Mouse (Mus musculus) erythroblast, embryonic 14.5 days (primary cell): ENCODE results near the gene Sowaha. TPM values are rescaled to one million over a fixed set of nuclear protein-coding genes. Genes with fewer than 3 reads are reported as not detected.
A peak's percentile ranks its signal among the peaks of the same experiment; 100 is the strongest.

Source experiments
- H3K27me3 ChIP-seq: 2 replicates; pipeline ENCODE4 v1.6.1; 2012; ENCODE audit warnings: inconsistent platforms; ENCODE audit not compliant: control insufficient read depth
- H3K36me3 ChIP-seq: 2 replicates; pipeline ENCODE4 v1.6.1; 2012; ENCODE audit warnings: mild to moderate bottlenecking, inconsistent platforms; ENCODE audit not compliant: control insufficient read depth
- H3K4me1 ChIP-seq: 2 replicates; pipeline ENCODE4 v1.6.1; 2012; ENCODE audit warnings: inconsistent platforms; ENCODE audit not compliant: control insufficient read depth
- H3K4me3 ChIP-seq: replicated peaks from 2 replicates; pipeline ENCODE3; 2012; ENCODE audit warnings: moderate library complexity, mild to moderate bottlenecking, inconsistent platforms
- H3K9me3 ChIP-seq: 2 replicates; pipeline ENCODE4 v1.6.1; 2012; ENCODE audit warnings: low read length, inconsistent platforms, mixed read lengths; ENCODE audit not compliant: control insufficient read depth
- GATA1 ChIP-seq: IDR thresholded peaks from 2 replicates; pipeline ENCODE4 v1.6.1; 2012; ENCODE audit warnings: low read length, inconsistent platforms, mixed read lengths
- TAL1 ChIP-seq: IDR thresholded peaks from 3 replicates; pipeline ENCODE4 v1.6.1; 2012; ENCODE audit warnings: low read length, inconsistent platforms, mixed read lengths
- polyA plus RNA-seq: library from polyadenylated mRNA; stranded (reverse); fragments of >175 nt; gene quantifications from 2 replicates; pipeline ENCODE4 v1.2.3, GENCODE M21; 2012

Sowaha gene
- polyA plus RNA-seq, 1 experiment = 11.2 TPM

DNA sequence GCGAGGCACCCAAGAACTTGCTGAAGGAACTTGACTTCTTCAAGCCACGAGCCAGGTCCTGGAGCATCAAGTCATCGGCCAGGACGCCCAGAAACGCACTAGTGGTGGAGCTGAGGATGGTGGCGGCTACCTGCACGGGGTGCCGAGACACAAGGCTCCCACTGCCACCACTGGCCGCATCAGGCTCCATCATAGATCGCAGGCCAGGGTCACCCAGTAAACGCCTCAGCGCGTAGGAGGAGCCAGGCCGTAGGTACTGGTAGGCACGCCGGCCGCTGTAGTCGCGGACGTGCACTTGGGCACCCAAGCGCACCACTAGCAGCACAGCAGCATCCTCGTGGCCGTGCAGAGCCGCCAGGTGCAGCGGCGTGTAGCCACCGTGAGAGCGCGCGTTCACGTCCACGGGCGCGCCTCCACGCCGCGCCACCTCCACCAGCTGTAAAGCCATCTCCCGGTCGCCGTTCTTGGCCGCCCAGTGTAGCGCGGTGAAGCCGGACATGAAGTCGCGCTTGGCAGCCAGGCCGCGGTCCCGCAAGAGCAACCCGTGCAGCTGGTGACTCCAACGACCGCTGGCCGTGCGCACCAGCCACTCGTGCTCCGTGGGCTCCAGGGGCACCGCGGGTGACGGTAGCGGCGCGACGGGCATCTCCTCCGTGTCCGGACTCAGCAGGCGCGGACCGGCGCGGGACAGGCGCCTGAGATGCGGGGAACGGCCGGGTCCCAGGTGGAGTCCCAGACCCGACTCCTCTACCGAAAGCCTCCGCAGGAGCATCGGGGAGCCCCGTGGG, 1.5 kb downstream of the Sowaha start:
- peaks cover 66% of the 10 kb centered on the region for H3K27me3 ChIP-seq
- peaks cover 67% of the 10 kb centered on the region for H3K4me1 ChIP-seq
- peak overlapping the region; percentile 97 for H3K4me3 ChIP-seq
- TF ChIP-seq TAL1 (no peak), GATA1 (no peak)
- peaks cover 37% of the 10 kb centered on the region for H3K36me3 ChIP-seq
- peaks cover 13% of the 10 kb centered on the region for H3K9me3 ChIP-seq

DNA sequence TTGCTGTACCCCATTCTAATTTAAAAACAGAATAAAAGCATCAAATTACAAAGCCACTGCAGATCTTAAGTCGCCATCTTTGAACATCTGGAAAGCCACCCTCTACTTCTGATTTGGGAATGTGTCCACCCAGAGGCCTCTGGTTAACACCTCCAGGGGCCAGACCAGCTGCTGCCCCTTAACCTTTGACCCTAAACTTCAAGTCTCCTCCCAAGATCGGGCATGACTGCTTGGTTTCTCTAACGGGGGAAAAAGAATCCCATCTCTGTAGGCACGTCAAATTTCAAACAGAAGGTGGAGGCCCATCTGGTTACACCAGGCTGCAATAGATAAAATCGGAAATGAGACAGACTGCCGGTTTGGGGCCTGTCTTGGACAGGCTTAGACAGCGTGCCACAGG, 2.2 kb downstream of the Sowaha start:
- Histone ChIP-seq H3K4me1 (peaks cover 60% of the 10 kb centered on the region), H3K36me3 (peaks cover 37% of the 10 kb centered on the region), H3K4me3 (peak overlapping the region; percentile 97), H3K9me3 (peaks cover 13% of the 10 kb centered on the region), H3K27me3 (peaks cover 72% of the 10 kb centered on the region)
- TF ChIP-seq TAL1 (no peak), GATA1 (no peak)

DNA sequence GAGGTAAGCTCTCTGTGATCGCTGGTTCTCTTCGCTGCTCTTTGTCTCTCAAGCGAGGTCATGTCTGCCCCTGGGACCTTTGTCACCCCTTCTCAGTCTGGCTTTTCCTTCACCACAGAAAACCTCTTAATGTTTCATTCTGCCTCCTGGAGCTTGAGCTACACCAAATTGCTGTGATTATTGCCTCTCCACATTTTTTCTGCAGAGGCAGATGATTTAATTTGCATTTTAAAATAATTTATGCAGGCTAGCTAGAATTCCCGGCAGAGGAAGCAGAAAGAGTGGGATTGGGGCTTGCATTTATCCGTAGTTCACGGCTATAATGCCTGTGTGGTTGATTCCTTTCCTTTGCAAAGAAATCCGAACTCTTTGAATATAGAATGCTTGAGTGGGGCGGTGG, 4.5 kb downstream of the Sowaha start:
- peaks cover 13% of the 10 kb centered on the region for H3K9me3 ChIP-seq
- peaks cover 39% of the 10 kb centered on the region for H3K4me1 ChIP-seq
- no peak overlapping the region for H3K4me3 ChIP-seq
- peaks cover 91% of the 10 kb centered on the region for H3K27me3 ChIP-seq
- H3K36me3 ChIP-seq = peaks cover 34% of the 10 kb centered on the region
- TF ChIP-seq GATA1 = no peak
- no peak for TF ChIP-seq TAL1

DNA sequence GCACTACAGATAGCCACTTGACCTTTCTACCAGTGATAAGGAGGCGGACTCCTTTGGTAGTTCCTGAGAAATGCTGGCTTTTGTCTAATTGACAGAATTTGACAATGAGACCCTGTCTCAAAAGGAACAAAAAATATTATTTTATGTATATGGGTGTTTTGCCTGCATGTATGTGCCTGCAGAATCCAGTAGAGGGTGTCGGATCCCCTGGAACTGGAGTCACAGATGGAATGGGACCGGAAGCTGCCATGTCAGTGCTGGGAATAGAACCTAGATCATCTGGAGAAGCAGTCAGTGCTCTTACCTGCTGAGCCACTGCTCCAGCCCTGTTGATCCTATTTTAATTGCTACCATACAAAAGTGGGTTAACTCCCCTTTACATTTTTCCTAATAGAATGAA, 7.4 kb downstream of the Sowaha start:
- no peak for TF ChIP-seq TAL1
- no peak for TF ChIP-seq GATA1
- Histone ChIP-seq H3K9me3 (no peaks in the 10 kb centered on the region), H3K4me3 (no peak overlapping the region), H3K4me1 (peaks cover 19% of the 10 kb centered on the region), H3K27me3 (peaks cover 94% of the 10 kb centered on the region), H3K36me3 (peaks cover 17% of the 10 kb centered on the region)

DNA sequence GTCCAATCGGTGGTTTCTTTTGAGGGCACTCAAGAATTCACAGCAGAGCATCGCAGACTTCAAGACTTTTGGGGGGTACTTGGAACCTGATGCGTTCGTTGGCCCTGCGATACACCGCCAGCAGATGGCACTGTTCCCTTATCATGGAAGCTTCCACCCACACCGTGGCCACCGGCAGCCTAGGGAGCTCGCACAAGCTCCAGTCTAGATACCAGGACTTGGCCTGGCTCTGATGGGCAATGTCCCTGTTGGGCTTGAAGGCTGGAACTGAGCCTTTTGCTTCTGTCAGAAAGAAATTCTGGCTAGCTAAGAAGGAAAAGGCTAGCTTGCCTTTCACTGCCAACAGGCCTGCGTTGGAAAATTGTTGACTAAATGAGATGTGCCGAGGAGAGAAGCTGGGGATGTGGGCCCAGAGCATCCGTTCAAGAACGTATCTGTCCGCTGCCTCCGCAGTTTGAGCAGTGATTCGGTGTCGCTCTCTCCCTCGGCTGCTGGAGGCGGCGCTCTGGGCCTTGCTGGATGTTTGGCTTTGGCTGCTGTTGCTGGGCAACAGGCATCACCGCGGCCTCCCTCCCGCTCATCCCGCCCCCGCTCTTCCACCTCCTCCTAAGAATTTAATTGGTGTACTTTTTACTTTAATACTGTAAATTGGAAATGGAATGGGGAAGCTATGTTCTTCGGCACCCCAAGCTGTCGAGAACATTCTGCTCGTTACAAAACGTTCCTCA, 9.9 kb downstream of the Sowaha start, which contains the start of gene Gm9837:
TSS of gene Gm9837 (minus strand) at position 512 of the 728 bp plus-strand sequence.
- Histone ChIP-seq H3K4me1 (peaks cover 19% of the 10 kb centered on the region), H3K9me3 (no peaks in the 10 kb centered on the region), H3K27me3 (peaks cover 94% of the 10 kb centered on the region), H3K4me3 (no peak within 1 kb of the TSS), H3K36me3 (no peaks in the 10 kb centered on the region)
- TF ChIP-seq TAL1 (no peak), GATA1 (no peak)

DNA sequence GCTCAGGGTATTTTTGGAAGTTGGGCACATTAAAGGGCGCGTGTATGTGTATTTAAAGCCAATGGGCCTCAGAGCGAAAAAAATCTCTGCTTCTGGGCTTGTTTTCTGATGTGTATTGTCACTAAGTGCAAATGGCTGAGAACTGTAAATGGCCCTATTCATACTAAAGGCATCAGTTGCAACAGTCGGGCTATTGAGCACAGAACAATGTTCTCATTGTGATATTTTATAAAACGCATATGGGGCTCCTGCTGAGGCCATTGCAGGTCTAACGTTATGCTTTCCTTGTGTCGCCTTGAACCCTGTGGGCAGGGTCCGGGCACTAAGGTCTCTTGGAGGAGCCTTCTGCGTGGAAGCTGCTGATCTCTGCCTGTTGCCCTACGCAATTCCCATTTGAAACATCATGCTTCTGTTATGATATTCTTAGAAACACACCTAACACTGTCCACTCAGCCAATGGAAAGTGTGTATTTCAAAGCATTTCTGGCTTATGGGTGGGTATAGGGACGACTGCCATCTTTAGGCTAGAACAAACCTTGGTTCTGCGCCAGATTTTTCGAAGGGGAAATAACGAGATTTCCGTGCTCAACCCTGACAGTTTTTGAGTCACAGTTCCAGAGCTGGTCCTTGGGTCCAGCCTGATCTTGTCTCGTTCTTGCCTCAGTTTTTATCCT, 10.6 kb downstream of the Sowaha start:
- peaks cover 3% of the 10 kb centered on the region for H3K9me3 ChIP-seq
- H3K27me3 ChIP-seq = peaks cover 94% of the 10 kb centered on the region
- H3K4me3 ChIP-seq = no peak overlapping the region
- H3K36me3 ChIP-seq = no peaks in the 10 kb centered on the region
- H3K4me1 ChIP-seq = peaks cover 19% of the 10 kb centered on the region
- TF ChIP-seq GATA1 = no peak
- no peak for TF ChIP-seq TAL1

DNA sequence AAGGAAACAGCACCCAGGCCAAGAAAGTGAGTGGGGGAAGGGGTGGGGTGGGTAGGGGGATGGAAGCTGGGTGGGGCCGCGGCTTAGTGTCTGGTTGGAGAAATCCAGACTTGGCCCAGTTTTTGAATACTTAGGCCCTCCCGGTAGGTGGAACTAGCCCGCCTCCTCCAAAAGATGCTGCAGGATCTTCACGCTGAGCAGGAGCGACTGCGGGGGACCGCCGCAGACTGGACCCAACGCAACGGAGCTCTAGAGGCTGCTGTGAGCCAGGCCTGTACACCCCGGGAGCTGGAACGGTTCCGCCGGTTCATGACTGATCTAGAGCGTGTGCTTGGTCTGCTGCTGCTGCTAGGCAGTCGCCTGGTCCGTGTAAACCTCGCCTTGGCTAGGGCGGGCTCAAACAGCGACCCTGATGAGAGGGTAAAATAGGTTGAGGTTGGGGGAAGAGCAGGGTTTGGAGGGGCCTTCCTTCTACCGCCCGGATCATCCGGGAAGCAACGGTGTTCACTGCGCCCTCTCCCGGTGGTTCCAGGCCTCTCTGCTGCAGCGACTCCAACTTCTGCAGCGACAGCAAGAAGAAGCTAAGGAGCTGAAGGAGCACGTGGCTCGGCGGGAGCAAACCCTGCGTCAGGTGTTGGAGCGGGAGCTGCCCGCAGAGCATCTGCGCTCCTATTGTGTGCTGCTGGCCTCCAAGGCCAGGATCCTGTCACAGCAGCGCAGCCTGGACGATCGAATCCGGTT, 13.7 kb downstream of the Sowaha start:
- peak overlapping the region; percentile 38 for H3K4me3 ChIP-seq
- peaks cover 12% of the 10 kb centered on the region for H3K9me3 ChIP-seq
- TF ChIP-seq GATA1 = no peak
- no peak for TF ChIP-seq TAL1
- H3K27me3 ChIP-seq = peaks cover 98% of the 10 kb centered on the region
- peaks cover 39% of the 10 kb centered on the region for H3K4me1 ChIP-seq
- no peaks in the 10 kb centered on the region for H3K36me3 ChIP-seq

DNA sequence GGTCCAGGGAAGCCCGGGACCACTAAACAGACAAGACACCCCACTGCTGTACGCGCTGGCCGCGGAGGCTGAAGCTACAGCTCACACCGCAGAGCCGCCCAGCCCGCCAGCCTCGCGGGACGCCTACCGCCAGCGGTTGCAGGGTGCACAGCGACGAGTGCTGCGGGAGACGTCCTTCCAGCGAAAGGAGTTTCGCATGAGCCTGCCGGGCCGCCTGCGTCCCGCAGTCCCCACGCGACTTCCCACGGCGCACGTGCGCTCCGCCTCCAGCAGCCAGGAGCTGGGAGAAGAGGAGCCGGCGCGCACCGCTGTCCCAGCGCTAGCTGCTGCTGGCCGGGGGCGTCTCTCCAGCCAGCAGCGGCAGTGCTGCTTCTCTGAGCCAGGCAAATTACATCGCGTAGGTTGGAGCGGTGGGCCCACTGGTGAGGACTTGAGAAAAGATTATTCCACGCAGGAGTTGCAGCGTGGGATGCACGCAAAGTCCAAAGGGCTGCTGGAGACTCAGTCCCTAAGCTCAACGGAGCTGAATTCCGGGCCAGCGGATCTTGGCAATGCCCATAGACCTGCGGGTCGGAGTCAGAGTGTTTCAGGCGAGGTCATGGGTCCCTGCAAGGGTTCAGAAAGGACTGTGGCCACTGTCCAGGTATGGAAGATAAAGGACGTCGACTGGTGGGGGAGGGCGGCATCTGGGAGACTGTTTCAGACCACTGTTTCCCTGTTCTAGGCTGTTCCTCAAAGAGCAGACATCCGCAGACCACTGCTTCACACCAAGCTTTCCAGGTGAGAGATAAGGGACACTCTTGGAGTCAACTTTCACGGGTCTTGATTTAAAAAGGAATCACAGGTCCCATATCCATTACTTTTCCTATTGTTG, 16.3 kb downstream of the Sowaha start:
- H3K36me3 ChIP-seq = no peaks in the 10 kb centered on the region
- TF ChIP-seq GATA1 = no peak
- no peak for TF ChIP-seq TAL1
- peaks cover 35% of the 10 kb centered on the region for H3K4me1 ChIP-seq
- peaks cover 80% of the 10 kb centered on the region for H3K27me3 ChIP-seq
- H3K4me3 ChIP-seq = peak overlapping the region; percentile 5
- peaks cover 14% of the 10 kb centered on the region for H3K9me3 ChIP-seq
